Mouse (Mus musculus) cerebellum, adult 8-10 months (tissue): Measurements from ENCODE around the gene Sstr3.

Experiments
- DNase-seq: peaks from one replicate; pipeline ENCODE4 v3.0.0; 2022

Gene Sstr3

DNA sequence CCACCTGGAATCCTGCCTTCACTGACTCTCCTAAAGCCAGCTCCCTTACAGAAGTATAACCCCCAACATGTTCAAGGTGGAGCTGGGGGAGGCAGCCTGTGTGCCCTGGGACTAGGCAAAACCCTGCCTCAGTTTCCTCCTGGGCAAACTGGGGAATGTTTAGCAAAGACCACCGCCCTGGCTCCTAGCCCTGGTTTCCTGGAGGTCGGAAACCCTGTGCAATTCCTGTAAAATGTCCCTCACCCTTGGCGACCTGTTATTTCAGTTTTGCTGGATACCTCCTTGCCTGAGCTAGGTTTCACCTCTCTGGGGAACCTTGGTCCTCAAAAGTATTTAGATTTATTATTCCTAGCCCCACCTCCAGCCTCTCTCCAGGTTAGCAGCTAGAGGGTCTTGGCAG, 14.3 kb downstream of the Sstr3 start:
- DNase-seq: no peak

GRCm38 (mm10) chr15:78529428-78529990, 15.0 kb downstream of the Sstr3 start:
- peak; percentile 34 for DNase-seq

- DNase-seq: no peak
Measured at GRCm38 (mm10) chr15:78528726-78529411, 15.6 kb downstream of the Sstr3 start.

- no peak for DNase-seq
Measured at GRCm38 (mm10) chr15:78527973-78528372, 16.5 kb downstream of the Sstr3 start.

DNA sequence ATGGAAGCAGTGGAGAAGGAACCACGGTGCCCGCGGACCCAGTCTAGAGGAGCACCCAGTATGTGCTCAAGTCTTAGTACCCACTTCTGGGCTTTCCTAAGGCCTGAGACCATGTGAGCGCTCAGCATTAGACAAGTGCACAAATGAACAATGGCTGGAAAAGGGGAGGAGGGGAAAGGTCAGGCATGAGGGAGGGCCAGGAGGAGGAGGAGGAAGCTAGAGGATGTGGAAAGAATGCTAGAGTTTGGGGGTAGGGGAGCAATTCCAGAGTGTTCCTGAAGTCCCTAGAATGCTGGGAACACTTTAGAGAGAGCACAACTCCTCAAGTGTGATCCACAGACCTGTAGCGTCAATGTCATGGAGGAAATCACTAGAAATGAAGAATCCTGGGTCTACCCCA, 20.3 kb downstream of the Sstr3 start:
- no peak for DNase-seq

DNA sequence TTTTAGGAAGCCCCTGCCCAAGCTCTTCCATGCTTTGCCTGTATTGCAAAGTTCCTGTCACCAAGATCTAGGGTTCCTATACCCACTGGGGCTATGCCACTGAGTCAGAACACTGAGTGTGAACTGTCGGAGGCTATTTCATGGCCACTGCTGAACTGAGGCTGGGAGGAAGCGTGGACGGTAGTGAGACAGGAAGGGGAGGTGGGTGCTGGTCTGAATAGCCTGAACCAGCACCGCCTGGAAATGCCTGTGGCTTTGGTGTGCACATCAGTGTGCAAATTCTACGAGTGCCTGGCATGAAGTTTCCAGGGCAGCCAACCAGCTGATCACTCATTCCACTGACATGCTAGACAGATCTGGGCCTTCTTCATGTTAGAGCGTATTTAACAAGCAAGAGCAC, 22.6 kb downstream of the Sstr3 start:
- DNase-seq: no peak

DNA sequence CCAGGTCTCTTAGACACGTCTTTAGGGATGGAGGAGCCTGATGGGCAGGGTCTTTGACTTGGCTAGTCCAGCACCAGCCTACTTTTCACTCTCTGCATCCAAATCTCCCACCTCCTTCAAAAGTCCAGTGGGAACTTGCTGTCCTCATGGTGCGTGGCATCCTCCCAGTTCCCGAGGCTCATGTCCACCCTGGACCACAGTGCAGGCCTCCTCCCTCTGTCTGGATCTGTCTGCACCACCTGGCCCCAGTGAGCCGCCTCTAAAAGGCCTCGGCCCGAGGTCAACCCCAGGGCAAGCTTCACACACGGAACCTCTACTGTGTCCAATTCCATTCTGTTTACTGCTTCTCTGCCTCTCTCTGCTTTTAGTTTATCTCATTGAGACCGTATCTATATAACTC, 23.2 kb downstream of the Sstr3 start:
- DNase-seq: no peak

GRCm38 (mm10) chr15:78520112-78520715, 24.3 kb downstream of the Sstr3 start:
- no peak for DNase-seq

GRCm38 (mm10) chr15:78518221-78518620, 26.3 kb downstream of the Sstr3 start:
- no peak for DNase-seq

DNA sequence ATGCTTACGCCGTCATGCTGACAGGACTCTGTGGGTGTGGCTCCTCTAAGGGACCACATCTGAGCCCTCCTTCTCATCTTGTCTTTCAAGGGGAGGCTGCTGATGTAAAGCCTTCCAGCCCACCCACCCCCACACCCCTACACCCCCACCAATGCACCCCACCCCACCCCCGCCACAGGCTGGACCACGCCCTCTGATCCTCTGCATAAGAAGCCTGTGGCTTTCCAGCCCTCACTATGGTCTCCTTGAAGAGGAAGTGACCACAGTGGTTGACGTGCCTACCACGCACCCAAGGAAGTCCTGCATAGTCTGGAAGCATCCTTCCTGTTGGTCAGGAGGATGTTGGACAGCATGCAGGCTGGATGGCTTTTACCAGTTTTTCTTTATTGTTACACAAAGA, 28.7 kb downstream of the Sstr3 start:
- no peak for DNase-seq

DNA sequence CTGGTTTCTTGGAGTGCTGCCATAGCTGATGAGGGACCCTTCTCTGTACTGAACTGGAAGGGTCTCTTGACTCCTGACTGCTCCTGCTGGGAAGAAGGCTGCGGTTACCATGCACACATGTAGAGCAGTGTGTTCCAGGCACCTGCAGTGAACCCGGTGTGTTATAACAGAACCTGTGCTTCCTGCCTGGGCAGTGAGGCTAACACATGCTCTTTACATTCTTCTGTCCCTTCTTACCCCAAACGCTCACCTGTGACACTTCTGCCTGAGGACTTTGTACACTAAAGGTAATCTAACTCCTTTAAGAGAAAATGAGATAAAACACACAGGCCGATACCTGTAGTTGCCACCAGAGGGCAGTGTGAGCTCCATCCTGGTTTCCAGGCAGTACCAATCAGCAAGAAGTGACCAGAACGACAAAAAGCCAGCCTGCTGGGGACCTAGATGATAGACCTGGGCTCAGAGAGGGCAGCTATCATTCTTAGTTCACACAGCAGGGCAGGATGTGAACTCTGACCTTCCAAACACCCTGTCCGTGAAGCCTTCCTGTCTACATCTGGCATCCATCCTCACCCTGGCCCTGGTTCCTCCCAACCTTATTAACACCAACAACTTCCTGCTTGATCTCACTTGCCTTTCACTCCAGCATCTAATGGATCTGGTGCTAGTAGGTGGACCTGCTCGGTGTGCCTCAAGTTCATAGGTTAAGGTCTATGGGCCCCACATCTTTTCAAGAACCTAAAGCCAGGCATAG, 29.9 kb downstream of the Sstr3 start:
- peak; percentile 83 for DNase-seq

GRCm38 (mm10) chr15:78513019-78513418, 31.5 kb downstream of the Sstr3 start:
- no peak for DNase-seq

- no peak for DNase-seq
Measured at GRCm38 (mm10) chr15:78511951-78512350, 32.5 kb downstream of the Sstr3 start.

DNA sequence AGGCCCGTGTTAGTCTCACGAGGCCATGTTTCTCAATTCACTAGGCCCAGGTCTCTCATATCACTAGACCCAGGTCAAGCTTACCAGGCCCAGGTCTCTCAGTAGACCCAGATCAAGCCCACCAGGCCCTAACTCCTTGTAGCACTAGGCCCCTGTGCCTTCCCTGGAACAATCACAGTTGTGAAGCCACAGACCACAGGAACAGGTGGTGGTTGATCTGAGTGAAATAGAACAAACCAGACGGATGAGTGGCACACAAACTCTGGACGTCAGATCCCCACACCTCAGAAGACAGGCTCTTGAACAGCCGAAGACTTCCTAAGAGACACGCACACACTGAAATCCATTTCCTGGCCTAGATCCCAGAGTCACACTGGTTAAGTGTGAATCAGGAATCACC, 33.7 kb downstream of the Sstr3 start:
- DNase-seq: no peak

DNA sequence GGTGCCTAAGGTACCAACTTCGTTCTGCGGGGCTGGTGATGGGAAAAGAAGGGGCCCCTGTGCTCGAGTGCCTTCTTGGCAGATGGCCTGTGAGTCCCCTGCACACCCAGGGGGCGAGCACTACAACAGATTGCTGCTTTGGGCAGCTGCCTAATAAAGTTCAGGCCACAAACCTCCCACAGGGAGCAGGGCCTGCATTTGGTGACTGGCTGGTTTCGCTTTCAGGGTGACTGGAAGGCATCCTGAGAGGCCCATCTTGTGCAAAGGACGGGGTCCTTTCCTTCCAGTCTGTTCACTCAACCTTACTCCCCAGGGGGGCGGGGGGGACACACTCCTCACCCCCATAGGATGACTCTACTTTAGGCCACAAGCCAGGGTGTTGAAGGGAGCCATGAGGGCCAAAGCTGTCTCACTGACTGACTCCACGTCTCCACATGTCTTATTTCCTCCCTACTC, 34.3 kb downstream of the Sstr3 start:
- DNase-seq: no peak

- DNase-seq: no peak
Measured at GRCm38 (mm10) chr15:78509297-78509899, 35.1 kb downstream of the Sstr3 start.

DNA sequence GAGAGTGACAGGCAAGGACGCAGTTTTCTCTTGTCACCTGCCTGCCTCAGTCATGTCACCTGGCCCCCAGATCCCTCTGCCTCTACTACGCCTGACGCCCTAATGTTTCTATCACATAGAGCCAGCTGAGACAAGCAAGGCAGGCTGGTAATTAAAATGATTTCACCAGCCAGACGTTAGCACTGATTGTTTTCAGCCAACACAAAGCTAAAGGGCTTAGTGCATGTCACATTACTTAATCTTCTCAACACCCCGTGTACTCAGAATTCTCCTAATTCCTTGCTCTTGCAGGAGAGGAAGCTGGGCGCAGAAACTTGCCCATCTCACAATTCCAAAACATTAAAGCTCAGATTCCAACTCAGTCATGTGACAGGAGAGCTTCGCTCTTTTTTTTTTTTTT, 36.0 kb downstream of the Sstr3 start:
- no peak for DNase-seq

DNA sequence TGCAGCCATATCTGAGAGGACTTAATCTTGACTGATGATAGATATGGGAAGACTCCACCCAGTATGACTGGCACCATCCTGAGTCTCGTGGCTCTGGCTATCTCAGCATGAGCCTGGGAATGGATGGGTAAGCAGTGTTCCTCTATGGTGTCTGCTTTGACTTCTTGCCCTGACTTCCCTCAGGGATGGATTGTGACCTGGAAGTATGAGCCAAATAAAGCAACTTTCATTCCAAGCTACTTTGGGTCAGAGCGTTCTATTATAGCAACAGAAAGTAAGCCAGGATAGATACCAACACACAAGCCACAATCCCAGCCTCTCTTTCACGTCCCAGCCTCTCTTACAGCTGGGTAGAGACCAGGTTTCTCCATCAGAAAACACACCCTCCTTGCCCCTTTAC, 38.9 kb downstream of the Sstr3 start:
- DNase-seq: no peak

- no peak for DNase-seq
Measured at GRCm38 (mm10) chr15:78504816-78505215, 39.7 kb downstream of the Sstr3 start.

GRCm38 (mm10) chr15:78504013-78504412, 40.5 kb downstream of the Sstr3 start:
- no peak for DNase-seq

DNA sequence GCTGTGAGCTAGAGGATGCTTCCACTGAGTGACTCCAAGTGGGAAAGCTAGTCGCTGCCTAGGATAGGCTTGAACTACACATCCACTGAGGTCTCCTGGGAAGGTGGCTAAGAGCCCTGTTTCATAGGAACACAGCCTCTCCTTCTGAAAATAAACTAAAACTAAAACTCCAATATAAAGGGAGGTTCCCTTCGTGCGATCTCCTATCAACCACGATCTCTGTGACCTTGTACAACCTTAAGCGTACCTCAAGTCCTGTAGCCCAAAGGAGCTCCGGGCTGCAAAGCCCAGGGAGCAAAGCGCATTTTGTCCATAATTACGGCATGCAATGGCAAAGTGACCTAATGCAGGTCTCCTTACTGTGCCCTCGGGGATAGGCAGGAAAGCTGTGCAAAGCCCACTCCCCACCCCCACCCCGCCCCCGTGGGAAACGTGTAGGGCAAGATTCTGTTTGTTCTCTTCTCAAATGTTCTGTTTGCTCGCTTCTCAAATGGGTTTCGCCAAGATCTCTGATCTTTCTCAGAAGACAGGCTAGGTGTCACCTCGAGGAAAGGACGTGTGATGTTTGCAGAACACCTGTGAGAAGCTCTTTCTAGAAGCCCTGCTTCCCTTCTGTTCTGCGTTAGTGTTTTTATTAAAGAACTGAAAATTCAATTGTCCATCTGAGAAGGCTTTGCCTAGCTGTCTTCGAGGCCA, 41.9 kb downstream of the Sstr3 start:
- no peak for DNase-seq

DNA sequence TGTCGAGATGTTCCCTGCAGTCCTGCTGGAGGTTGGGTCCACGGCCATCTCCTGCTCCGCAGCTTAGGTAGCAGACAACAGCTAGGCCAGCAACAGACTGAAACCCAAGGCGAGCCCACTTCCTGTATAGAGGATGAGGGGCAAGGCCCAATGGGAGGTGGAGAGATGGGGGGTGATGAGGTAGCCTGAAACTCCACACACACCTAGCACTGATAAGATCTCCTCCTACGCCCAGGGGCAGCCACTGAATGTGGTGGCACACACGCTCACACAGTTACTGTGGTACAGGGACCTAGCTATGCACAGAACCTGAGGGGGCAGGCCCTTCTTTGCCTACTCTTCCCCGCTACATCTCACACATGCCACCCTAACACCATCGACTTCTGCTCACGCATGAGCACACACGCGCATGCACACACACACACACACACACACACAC, 49.5 kb downstream of the Sstr3 start, which contains the start of gene Il2rb:
TSS of gene Il2rb (minus strand) at position 304 of the 439 bp plus-strand sequence.
- no peak for DNase-seq
